Mouse (Mus musculus): ENCODE measurements at regions not wholly inside any gene's neighbourhood (a gene's known extent, or its start where the extent isn't known, plus 50 kb on each side); places are given as distances from the start of the nearest gene placed in this dataset.

DNA sequence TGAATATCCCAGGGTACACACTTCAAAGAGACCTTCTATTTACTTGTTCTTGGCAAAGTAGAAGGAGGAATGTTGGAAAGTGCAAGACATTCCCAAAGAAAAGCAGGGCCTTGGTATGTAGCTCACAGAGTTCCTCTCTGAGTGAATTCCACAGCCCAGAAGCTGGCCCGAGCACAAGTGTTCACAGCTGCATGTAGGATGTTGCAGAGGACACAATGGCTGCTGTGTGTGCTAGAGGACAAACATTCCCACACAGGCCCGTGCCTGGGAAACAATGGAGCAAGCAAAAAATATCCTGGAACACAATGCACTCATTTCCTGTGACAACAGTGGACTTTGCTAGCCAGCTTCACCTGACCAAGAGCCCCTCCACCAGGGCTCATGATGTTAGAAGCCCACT is 59.9 kb upstream of the Arhgap21 start:
- Histone ChIP-seq H3K27ac (ENCODE audit: insufficient read depth, low read depth, low read length) (no peak overlapping the region), H3K4me3 (ENCODE audit: insufficient read depth, low read length) (no peak overlapping the region), H3K4me1 (ENCODE audit: control insufficient read depth, insufficient read depth, low read length) (peaks cover 22% of the 10 kb centered on the region)

DNA sequence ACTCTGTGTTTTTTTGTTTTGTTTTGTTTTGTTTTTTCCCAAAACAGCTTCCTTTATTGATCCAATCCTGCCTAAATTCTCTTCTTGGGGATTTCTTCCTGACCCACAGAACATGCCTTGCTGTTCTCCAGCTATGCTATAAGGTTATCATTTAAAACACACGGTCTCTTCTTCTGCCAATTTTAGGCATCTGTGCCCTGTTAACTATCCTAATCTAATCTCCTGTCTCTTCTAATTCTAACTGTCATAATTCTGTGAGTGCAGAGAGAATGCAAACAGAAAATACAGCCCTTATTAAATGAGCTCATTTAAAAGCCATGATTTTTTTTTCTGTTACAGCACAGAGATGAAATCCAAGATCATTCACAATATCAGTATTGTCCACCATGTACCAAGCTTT is 49.9 kb upstream of the Arhgap21 start:
- H3K4me1 ChIP-seq (ENCODE audit: control insufficient read depth, insufficient read depth, low read length), result peaks cover 22% of the 10 kb centered on the region
- no peak overlapping the region for H3K4me3 ChIP-seq (ENCODE audit: insufficient read depth, low read length)
- TF ChIP-seq CTCF (IDR thresholded peaks at IDR 0.05; ENCODE audit: low read depth, low read length), result no peak
- no peak for TF ChIP-seq POLR2A (IDR thresholded peaks at IDR 0.05; ENCODE audit: borderline replicate concordance, low read depth, low read length)
- H3K27ac ChIP-seq (ENCODE audit: insufficient read depth, low read depth, low read length), result no peak overlapping the region

More for the DNA sequence above, 59.9 kb upstream of the Arhgap21 start:
- TF ChIP-seq POLR2A (IDR thresholded peaks at IDR 0.05; ENCODE audit: borderline replicate concordance, low read depth, low read length) (no peak), CTCF (IDR thresholded peaks at IDR 0.05; ENCODE audit: low read depth, low read length) (no peak)

Data from bone marrow macrophage, adult 2 months (primary cell).